Mouse (Mus musculus): ENCODE measurements around the gene Zdhhc20.
"Not testable (repeated sequence)": the region's sequence is repeated elsewhere in the genome, so short reads cannot be mapped to it uniquely, and the experiment has no call there.

- not testable (repeated sequence) for TF ChIP-seq POLR2A (IDR thresholded peaks at IDR 0.05; ENCODE audit: low read depth, low read length); CTCF (IDR thresholded peaks at IDR 0.05; ENCODE audit: extremely low read depth, insufficient read depth, insufficient read length, insufficient replicate concordance)
Observed at GRCm38 (mm10) chr14:57848061-57848460, 42.0 kb downstream of the Zdhhc20 start.
